Comparison of ENCODE assay signal across 8 mouse cellular contexts in the genomic region with DNA sequence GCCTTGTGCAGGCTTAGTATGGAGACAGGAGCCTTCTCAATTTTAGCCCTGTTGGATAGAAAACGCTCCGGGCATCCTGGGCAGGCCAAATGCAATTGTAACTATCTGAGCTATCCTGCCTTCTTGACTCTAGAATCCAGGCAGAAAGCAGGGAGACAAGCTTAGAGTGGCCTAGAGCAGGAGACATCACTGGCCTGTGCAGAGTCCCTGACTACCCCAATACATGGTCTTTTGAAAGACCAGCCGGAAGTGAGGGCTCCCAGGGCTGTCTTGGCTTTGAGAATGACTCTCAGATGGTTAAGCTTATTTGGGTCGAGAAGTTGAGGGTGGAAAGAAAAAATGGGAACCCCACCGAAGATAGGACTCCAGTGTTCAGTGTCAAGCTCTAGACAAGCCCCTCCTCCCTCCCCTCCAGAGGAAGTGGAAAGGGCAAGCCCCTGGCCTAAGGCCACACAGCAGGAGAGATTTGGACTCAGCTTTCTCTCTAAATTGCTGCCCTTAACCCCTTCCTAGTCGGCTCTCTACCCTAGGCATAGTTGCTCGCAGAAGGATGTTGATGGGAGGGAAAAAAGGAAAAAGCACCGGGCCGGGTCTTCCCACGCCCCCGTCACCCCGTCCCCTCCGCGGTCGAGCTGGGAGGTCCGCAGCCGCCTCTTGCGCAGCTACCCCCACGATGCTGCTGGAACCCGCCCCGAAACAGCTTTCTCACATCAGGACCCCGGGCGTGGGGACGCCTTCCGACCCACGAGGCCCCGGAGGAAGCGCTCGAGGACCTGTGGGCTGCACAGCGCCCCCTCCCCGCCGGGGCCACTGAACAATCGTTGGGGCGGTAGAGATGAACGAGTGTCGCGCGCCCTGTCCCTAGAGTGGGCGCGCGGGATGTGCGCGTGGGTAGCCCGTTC.
DNase-seq lines count a peak whose midpoint lies in the region; ATAC-seq lines count a peak whose summit lies in the region.

No protein-coding gene starts in this region.

- WGBS in embryonic facial prominence, embryonic 14.5 days = 4% methylated on average over 33 of the region's 44 CpGs
- WGBS in heart, embryonic 15.5 days = 5% methylated on average over 44 of the region's 44 CpGs
- 2% methylated on average over 44 of the region's 44 CpGs for WGBS in kidney, embryonic 16.5 days
- WGBS in stomach, embryonic 15.5 days = 4% methylated on average over 44 of the region's 44 CpGs

- H3K4me2 ChIP-seq in embryonic facial prominence, embryonic 14.5 days (ENCODE audit: low read depth, low read length) = peak overlapping the region; percentile 94
- H3K4me2 ChIP-seq in heart, embryonic 15.5 days = peak overlapping the region; percentile 96
- peak overlapping the region; percentile 63 for H3K4me2 ChIP-seq in kidney, embryonic 16.5 days (replicated peaks; ENCODE audit: low read depth, low read length)
- H3K4me2 ChIP-seq in stomach, embryonic 15.5 days = peak overlapping the region; percentile 84

- H3K36me3 ChIP-seq in embryonic facial prominence, embryonic 14.5 days (ENCODE audit: control insufficient read depth, insufficient read depth, low read length) = no peaks in the 10 kb centered on the region
- no peaks in the 10 kb centered on the region for H3K36me3 ChIP-seq in heart, embryonic 15.5 days
- H3K36me3 ChIP-seq in kidney, embryonic 16.5 days (ENCODE audit: insufficient read depth, low read length) = no peaks in the 10 kb centered on the region
- no peaks in the 10 kb centered on the region for H3K36me3 ChIP-seq in stomach, embryonic 15.5 days

- H3K9ac ChIP-seq in embryonic facial prominence, embryonic 14.5 days (ENCODE audit: low read depth, low read length) = peak overlapping the region; percentile 83
- H3K9ac ChIP-seq in heart, embryonic 15.5 days = peak overlapping the region; percentile 77
- H3K9ac ChIP-seq in kidney, embryonic 16.5 days (replicated peaks; ENCODE audit: low read length) = peak overlapping the region; percentile 81
- peak overlapping the region; percentile 47 for H3K9ac ChIP-seq in stomach, embryonic 15.5 days

- no peaks in the 10 kb centered on the region for H3K27me3 ChIP-seq in embryonic facial prominence, embryonic 14.5 days (replicated peaks; ENCODE audit: control insufficient read depth, insufficient read depth, low read length)
- H3K27me3 ChIP-seq in heart, embryonic 15.5 days = no peaks in the 10 kb centered on the region
- H3K27me3 ChIP-seq in kidney, embryonic 16.5 days (ENCODE audit: insufficient read depth, low read length) = no peaks in the 10 kb centered on the region
- no peaks in the 10 kb centered on the region for H3K27me3 ChIP-seq in stomach, embryonic 15.5 days (replicated peaks)

- no peaks in the 10 kb centered on the region for H3K9me3 ChIP-seq in embryonic facial prominence, embryonic 14.5 days (ENCODE audit: control insufficient read depth, low read length)
- no peaks in the 10 kb centered on the region for H3K9me3 ChIP-seq in heart, embryonic 15.5 days (replicated peaks)
- H3K9me3 ChIP-seq in kidney, embryonic 16.5 days (ENCODE audit: low read length) = peaks cover 3% of the 10 kb centered on the region; the same call in 1 of the 2 replicates
- H3K9me3 ChIP-seq in stomach, embryonic 15.5 days = no peaks in the 10 kb centered on the region

- H3K27ac ChIP-seq in embryonic facial prominence, embryonic 14.5 days (replicated peaks; ENCODE audit: low read depth, low read length) = peak overlapping the region; percentile 100
- peak overlapping the region; percentile 98 for H3K27ac ChIP-seq in heart, embryonic 15.5 days
- H3K27ac ChIP-seq in kidney, embryonic 16.5 days (ENCODE audit: low read length) = peak overlapping the region; percentile 100
- H3K27ac ChIP-seq in stomach, embryonic 15.5 days = peak overlapping the region; percentile 100

- peak; percentile 28 for ATAC-seq in CD4-positive, CD25-positive, alpha-beta regulatory T cell, adult 4 months
- ATAC-seq in embryonic facial prominence, embryonic 14.5 days (ENCODE audit: low read depth) = peak; percentile 16
- peak; percentile 44 for ATAC-seq in heart, embryonic 15.5 days (replicated peaks; ENCODE audit: insufficient number of reproducible peaks, insufficient read depth, low FRiP score, low read depth)
- ATAC-seq in kidney, embryonic 16.5 days (ENCODE audit: low FRiP score, low TSS enrichment) = peak; percentile 46
- ATAC-seq in stomach, embryonic 15.5 days (ENCODE audit: insufficient read depth, low FRiP score, low read depth) = peak; percentile 21; the same call in 1 of the 2 replicates

- H3K4me1 ChIP-seq in embryonic facial prominence, embryonic 14.5 days (ENCODE audit: control insufficient read depth, insufficient read depth, low read length) = peaks cover 49% of the 10 kb centered on the region
- H3K4me1 ChIP-seq in heart, embryonic 15.5 days (replicated peaks) = peaks cover 48% of the 10 kb centered on the region
- H3K4me1 ChIP-seq in kidney, embryonic 16.5 days (ENCODE audit: insufficient read depth, low read length) = peaks cover 60% of the 10 kb centered on the region
- peaks cover 51% of the 10 kb centered on the region for H3K4me1 ChIP-seq in stomach, embryonic 15.5 days

- peak overlapping the region; percentile 39 for H3K4me3 ChIP-seq in embryonic facial prominence, embryonic 14.5 days (ENCODE audit: low read depth, low read length)
- H3K4me3 ChIP-seq in heart, embryonic 15.5 days = peak overlapping the region; percentile 50
- H3K4me3 ChIP-seq in kidney, embryonic 16.5 days (ENCODE audit: low read length) = peak overlapping the region; percentile 40
- H3K4me3 ChIP-seq in stomach, embryonic 15.5 days (replicated peaks) = peak overlapping the region; percentile 38

- DNase-seq in adipocyte (ENCODE audit: low spot score) = peak; percentile 80
- DNase-seq in embryonic facial prominence, embryonic 14.5 days (ENCODE audit: low spot score) = peak; percentile 92
- DNase-seq in lung, postnatal 25 days (ENCODE audit: low spot score) = peak; percentile 79
- DNase-seq in layer of hippocampus, adult 11-12 months (ENCODE audit: low spot score) = no peak
